Mouse (Mus musculus) stomach, postnatal 0 days (tissue): Measurements from ENCODE around the gene Morf4l1. TPM values are rescaled to one million over a fixed set of nuclear protein-coding genes. Genes with fewer than 3 reads are reported as not detected.
"Not testable (repeated sequence)": the region's sequence is repeated elsewhere in the genome, so short reads cannot be mapped to it uniquely, and the experiment has no call there.

ENCODE experiments used
- ATAC-seq: fragments of 200-750 bp; cut with Nextera tagmentation; 2 replicates; pipeline ENCODE4 v1.8.0; 2017; ENCODE audit not compliant: low FRiP score, low TSS enrichment
- DNase-seq: peaks from one replicate; pipeline ENCODE4 v3.0.0-alpha.2; 2016; ENCODE audit warnings: low spot score
- H3K27ac ChIP-seq: fragments of 300-500 bp; sonication (generic); replicated peaks from 2 replicates; pipeline ENCODE4 v1.5.1; 2014; ENCODE audit warnings: mild to moderate bottlenecking, control low read depth
- H3K27me3 ChIP-seq: fragments of 300-500 bp; sonication (generic); 2 replicates; pipeline ENCODE4 v1.6.1; 2014; ENCODE audit warnings: low read length; ENCODE audit not compliant: control insufficient read depth, insufficient read depth
- H3K36me3 ChIP-seq: fragments of 300-500 bp; sonication (generic); 2 replicates; pipeline ENCODE4 v1.6.1; 2014; ENCODE audit warnings: low read length, mixed read lengths; ENCODE audit not compliant: control insufficient read depth, insufficient read depth
- H3K4me1 ChIP-seq: fragments of 300-500 bp; sonication (generic); replicated peaks from 2 replicates; pipeline ENCODE4 v1.6.1; 2014; ENCODE audit warnings: antibody characterized with exemption; ENCODE audit not compliant: control insufficient read depth, insufficient read depth
- H3K4me2 ChIP-seq: fragments of 300-500 bp; sonication (generic); replicated peaks from 2 replicates; pipeline ENCODE4 v1.6.1; 2014; ENCODE audit warnings: low read depth, mild to moderate bottlenecking, control low read depth, moderate library complexity
- H3K4me3 ChIP-seq: fragments of 300-500 bp; sonication (generic); 2 replicates; pipeline ENCODE4 v1.5.1; 2014; ENCODE audit warnings: low read depth, low read length, control low read depth
- H3K9ac ChIP-seq: fragments of 300-500 bp; sonication (generic); 2 replicates; pipeline ENCODE4 v1.6.1; 2014; ENCODE audit warnings: mild to moderate bottlenecking, low read length, control low read depth, mixed read lengths
- H3K9me3 ChIP-seq: fragments of 300-500 bp; sonication (generic); 2 replicates; pipeline ENCODE4 v1.6.1; 2016; ENCODE audit warnings: low read length; ENCODE audit not compliant: control insufficient read depth
- CTCF ChIP-seq: IDR thresholded peaks from 2 replicates; pipeline ENCODE4 v1.5.1; 2016; ENCODE audit warnings: antibody characterized with exemption, low read depth, mild to moderate bottlenecking, moderate library complexity
- EP300 ChIP-seq: optimal IDR thresholded peaks from 2 replicates; pipeline ENCODE3; 2016; ENCODE audit warnings: antibody characterized with exemption
- WGBS: fragments of 180-500 bp; shearing (Covaris S2); extraction: QIAGEN DNeasy Blood & Tissue Kit; methylation state at CpG from one replicate; pipeline ENCODE4 v1.1.7; 2014; 5-methylcytosine and 5-hydroxymethylcytosine counted together
- polyA plus RNA-seq: library from polyadenylated mRNA; unstranded; fragments of >200 nt; fragmentation: Nextera tagmentation; extraction: Ambion mirVana; gene quantifications from 2 replicates; pipeline ENCODE4 v1.2.1, GENCODE M21; 2015

Gene Morf4l1
- polyA plus RNA-seq, 1 experiment from 2014 or later, result 225 TPM

GRCm38 (mm10) chr9:90076131-90076530, 38.4 kb downstream of the Morf4l1 start:
- ATAC-seq, result no peak
- 88% methylated on average over 5 of the region's 5 CpGs for WGBS
- no peak for TF ChIP-seq CTCF
- no peak for TF ChIP-seq EP300
- H3K4me2 ChIP-seq, result no peak overlapping the region
- H3K9me3 ChIP-seq, result no peaks in the 10 kb centered on the region
- H3K4me1 ChIP-seq, result no peaks in the 10 kb centered on the region
- H3K27me3 ChIP-seq, result no peaks in the 10 kb centered on the region
- no peak overlapping the region for H3K4me3 ChIP-seq
- H3K36me3 ChIP-seq, result no peaks in the 10 kb centered on the region
- H3K9ac ChIP-seq, result no peak overlapping the region
- H3K27ac ChIP-seq, result no peak overlapping the region
- no peak for DNase-seq

- Histone ChIP-seq H3K27me3 (no peaks in the 10 kb centered on the region), H3K36me3 (no peaks in the 10 kb centered on the region), H3K9ac (no peak overlapping the region), H3K4me3 (no peak overlapping the region), H3K4me1 (no peaks in the 10 kb centered on the region), H3K27ac (no peak overlapping the region), H3K9me3 (no peaks in the 10 kb centered on the region), H3K4me2 (no peak overlapping the region)
- WGBS, result 80% methylated on average over 4 of the region's 4 CpGs
- DNase-seq (no peak), ATAC-seq (no peak)
- no peak for TF ChIP-seq CTCF
- TF ChIP-seq EP300, result no peak
Measured at GRCm38 (mm10) chr9:90075336-90075735, 39.2 kb downstream of the Morf4l1 start.

- H3K27ac ChIP-seq, result no peak overlapping the region
- H3K4me2 ChIP-seq, result no peak overlapping the region
- no peak overlapping the region for H3K9ac ChIP-seq
- ATAC-seq, result no peak
- 77% methylated on average over 7 of the region's 7 CpGs for WGBS
- H3K4me3 ChIP-seq, result no peak overlapping the region
- TF ChIP-seq CTCF (no peak), EP300 (no peak)
- no peaks in the 10 kb centered on the region for H3K27me3 ChIP-seq
- H3K9me3 ChIP-seq, result no peaks in the 10 kb centered on the region
- 0 out of 2 replicates have a peak, but pooled peaks cover 2% of the 10 kb centered on the region for H3K4me1 ChIP-seq
- DNase-seq, result no peak
- H3K36me3 ChIP-seq, result no peaks in the 10 kb centered on the region
Measured at GRCm38 (mm10) chr9:90070174-90070573, 44.4 kb downstream of the Morf4l1 start.

GRCm38 (mm10) chr9:90069485-90069884, 45.1 kb downstream of the Morf4l1 start:
- no peak for TF ChIP-seq CTCF
- peak; percentile 75 for TF ChIP-seq EP300
- Histone ChIP-seq H3K9ac (no peak overlapping the region), H3K27me3 (no peaks in the 10 kb centered on the region), H3K27ac (peak overlapping the region; percentile 65), H3K36me3 (no peaks in the 10 kb centered on the region), H3K9me3 (no peaks in the 10 kb centered on the region), H3K4me3 (no peak overlapping the region), H3K4me2 (no peak overlapping the region), H3K4me1 (0 out of 2 replicates have a peak, but pooled peaks cover 2% of the 10 kb centered on the region)
- WGBS, result 53% methylated on average over 7 of the region's 7 CpGs
- ATAC-seq (peak; percentile 86), DNase-seq (peak; percentile 68)

GRCm38 (mm10) chr9:90068786-90069185, 45.8 kb downstream of the Morf4l1 start:
- TF ChIP-seq EP300, result no peak
- no peak for TF ChIP-seq CTCF
- WGBS, result 70% methylated on average over 6 of the region's 6 CpGs
- H3K4me3 ChIP-seq, result no peak overlapping the region
- no peaks in the 10 kb centered on the region for H3K9me3 ChIP-seq
- peak overlapping the region; percentile 65 for H3K27ac ChIP-seq
- DNase-seq (no peak), ATAC-seq (no peak)
- no peaks in the 10 kb centered on the region for H3K36me3 ChIP-seq
- H3K4me2 ChIP-seq, result no peak overlapping the region
- no peak overlapping the region for H3K9ac ChIP-seq
- 0 out of 2 replicates have a peak, but pooled peaks cover 2% of the 10 kb centered on the region for H3K4me1 ChIP-seq
- H3K27me3 ChIP-seq, result no peaks in the 10 kb centered on the region

GRCm38 (mm10) chr9:90067341-90067740, 47.2 kb downstream of the Morf4l1 start:
- no peak overlapping the region for H3K9ac ChIP-seq
- no peak overlapping the region for H3K27ac ChIP-seq
- no peak overlapping the region for H3K4me2 ChIP-seq
- no peaks in the 10 kb centered on the region for H3K27me3 ChIP-seq
- ATAC-seq (peak; percentile 76), DNase-seq (peak; percentile 47)
- 0 out of 2 replicates have a peak, but pooled peaks cover 2% of the 10 kb centered on the region for H3K4me1 ChIP-seq
- TF ChIP-seq EP300, result no peak
- no peak for TF ChIP-seq CTCF
- H3K4me3 ChIP-seq, result no peak overlapping the region
- no peaks in the 10 kb centered on the region for H3K9me3 ChIP-seq
- no peaks in the 10 kb centered on the region for H3K36me3 ChIP-seq
- WGBS, result 52% methylated on average over 2 of the region's 2 CpGs

GRCm38 (mm10) chr9:90060932-90061331, 53.6 kb downstream of the Morf4l1 start:
- WGBS, result 86% methylated on average over 5 of the region's 5 CpGs
- H3K4me3 ChIP-seq, DNase-seq, H3K4me1 ChIP-seq, H3K36me3 ChIP-seq, H3K9ac ChIP-seq, H3K4me2 ChIP-seq, H3K27ac ChIP-seq, H3K27me3 ChIP-seq, ATAC-seq, H3K9me3 ChIP-seq: not testable (repeated sequence)
